Mouse (Mus musculus) bone marrow macrophage, adult 2 months (primary cell): ENCODE measurements around the gene Rtkn2. TPM values are rescaled to one million over a fixed set of nuclear protein-coding genes. Genes with fewer than 3 reads are reported as not detected.

ENCODE experiments used
- H3K27ac ChIP-seq: 2 replicates; pipeline ENCODE4 v1.5.1; 2012; ENCODE audit warnings: low read depth, low read length; ENCODE audit not compliant: insufficient read depth
- H3K4me1 ChIP-seq: 2 replicates; pipeline ENCODE4 v1.6.1; 2012; ENCODE audit warnings: low read length; ENCODE audit not compliant: control insufficient read depth, insufficient read depth
- H3K4me3 ChIP-seq: 2 replicates; pipeline ENCODE4 v1.5.1; 2012; ENCODE audit warnings: mild to moderate bottlenecking, low read length, moderate library complexity; ENCODE audit not compliant: insufficient read depth
- CTCF ChIP-seq: IDR thresholded peaks from 2 replicates; pipeline ENCODE4 v1.5.1; 2012; ENCODE audit warnings: low read depth, mild to moderate bottlenecking, low read length, moderate library complexity
- POLR2A ChIP-seq: IDR thresholded peaks from 2 replicates; pipeline ENCODE4 v1.6.1; 2012; ENCODE audit warnings: mild to moderate bottlenecking, low read depth, low read length, borderline replicate concordance
- polyA plus RNA-seq: library from polyadenylated mRNA; stranded (reverse); fragments of >200 nt; gene quantifications from 2 replicates; pipeline ENCODE4 v1.2.4, GENCODE M21; 2012; ENCODE audit not compliant: missing spikeins, insufficient read depth, insufficient read length

The Rtkn2 gene
- polyA plus RNA-seq, 1 experiment: 1.7 TPM

DNA sequence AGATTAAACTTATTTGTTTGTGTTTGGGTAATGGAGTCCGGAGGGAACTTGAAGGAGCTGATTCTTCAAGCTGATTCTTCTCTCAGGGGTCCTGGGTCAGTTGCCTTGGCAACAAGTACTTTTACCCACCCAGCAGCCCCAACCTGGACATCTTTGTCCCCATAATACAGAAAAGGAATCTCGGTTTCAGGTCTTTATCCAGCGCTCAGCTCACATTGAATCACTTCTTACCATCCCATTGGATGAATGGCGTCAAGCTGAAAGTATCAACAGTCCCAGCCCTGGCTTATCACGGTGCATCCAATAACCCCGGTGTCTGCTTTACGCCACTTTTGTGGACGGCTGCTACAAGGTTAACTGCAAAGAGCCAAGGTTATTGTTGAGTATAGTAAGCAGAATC lies 89.1 kb downstream of the Rtkn2 start:
- TF ChIP-seq POLR2A (no peak), CTCF (no peak)
- no peak overlapping the region for H3K4me3 ChIP-seq

DNA sequence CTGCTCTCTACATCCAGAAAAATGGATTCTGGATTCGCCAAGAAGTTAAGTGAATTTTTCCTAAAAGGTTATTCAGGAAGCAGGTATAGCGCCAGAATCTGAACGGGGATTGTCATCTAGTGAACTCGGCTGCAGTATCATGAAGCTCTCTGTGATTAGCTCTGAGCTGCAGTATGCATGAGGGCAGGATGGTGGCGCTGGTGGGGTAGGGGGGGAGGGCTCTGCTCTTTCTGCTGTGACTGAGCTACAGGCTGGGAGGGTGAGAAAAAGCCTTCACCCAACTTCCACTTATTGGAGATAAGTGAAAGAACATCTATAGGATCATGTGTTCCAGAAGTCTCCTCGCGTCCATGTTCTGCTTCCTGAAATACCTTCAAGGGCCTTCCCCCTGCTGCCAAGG lies 91.7 kb downstream of the Rtkn2 start:
- no peak for TF ChIP-seq POLR2A
- no peak for TF ChIP-seq CTCF
- Histone ChIP-seq H3K4me1 (peaks cover 3% of the 10 kb centered on the region), H3K4me3 (no peak overlapping the region), H3K27ac (no peak overlapping the region)

More for the DNA sequence above, 89.1 kb downstream of the Rtkn2 start:
- H3K27ac ChIP-seq: no peak overlapping the region
- peaks cover 4% of the 10 kb centered on the region for H3K4me1 ChIP-seq

DNA sequence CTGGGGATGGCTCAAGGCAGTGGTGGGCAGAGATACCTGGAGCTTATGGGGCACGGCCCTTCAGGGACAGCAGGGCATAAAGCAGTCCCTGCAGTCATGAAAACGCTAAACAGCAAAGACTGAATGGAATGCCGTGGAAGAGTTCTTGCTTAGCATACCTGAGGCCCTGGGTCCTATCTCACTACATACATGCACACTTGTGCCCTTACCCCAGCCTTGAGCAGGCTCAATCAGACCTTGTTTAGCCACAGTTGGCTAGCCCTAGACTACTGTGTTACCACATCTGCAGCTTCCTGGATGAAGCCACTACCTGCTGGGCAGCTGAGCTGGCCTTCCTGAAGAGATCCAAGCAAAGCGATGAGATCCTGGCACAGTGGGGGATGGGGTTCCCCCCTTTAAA lies 93.3 kb downstream of the Rtkn2 start:
- Histone ChIP-seq H3K27ac (no peak overlapping the region), H3K4me1 (peaks cover 5% of the 10 kb centered on the region), H3K4me3 (no peak overlapping the region)
- TF ChIP-seq POLR2A (no peak), CTCF (no peak)

DNA sequence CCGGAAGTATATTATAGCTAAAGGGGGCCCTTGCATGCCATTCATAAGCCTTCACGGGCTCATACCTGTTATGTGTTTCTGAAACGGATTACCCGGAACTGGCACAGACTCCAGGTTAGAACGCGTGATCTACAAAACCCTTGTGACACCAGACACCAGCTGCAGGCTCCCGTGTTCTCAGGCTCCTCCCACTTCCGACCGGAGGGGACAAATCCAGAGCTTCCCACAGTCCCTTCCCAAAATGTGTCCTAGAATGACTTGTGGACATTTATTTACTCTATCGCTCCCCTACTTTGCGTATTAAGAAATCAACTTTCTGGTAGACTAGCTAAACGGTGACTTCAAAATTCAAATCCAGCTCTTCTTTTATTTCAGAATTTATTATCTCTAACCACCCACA lies 94.9 kb downstream of the Rtkn2 start:
- H3K27ac ChIP-seq: no peak overlapping the region
- no peak overlapping the region for H3K4me3 ChIP-seq
- H3K4me1 ChIP-seq: peaks cover 5% of the 10 kb centered on the region
- TF ChIP-seq CTCF (no peak), POLR2A (no peak)

DNA sequence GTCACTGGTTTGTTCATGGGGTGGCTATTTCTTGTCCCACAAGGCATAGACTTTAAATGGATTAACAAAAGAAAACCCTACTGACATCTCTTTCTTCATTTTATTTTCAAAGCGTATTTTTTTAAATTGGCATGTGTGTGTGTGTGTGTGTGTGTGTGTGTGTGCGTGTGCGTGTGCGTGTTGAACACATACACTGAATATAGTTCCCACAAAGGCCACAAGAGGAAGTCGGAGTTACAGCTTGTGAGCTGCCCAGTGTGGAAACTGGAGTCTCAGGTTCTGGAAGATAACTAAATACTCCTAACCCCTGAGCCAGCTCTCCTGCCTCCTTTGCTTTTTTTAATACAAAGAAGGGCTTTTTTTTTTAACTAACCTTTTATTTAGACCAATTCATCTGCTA lies 95.8 kb downstream of the Rtkn2 start:
- H3K27ac ChIP-seq: no peak overlapping the region
- H3K4me1 ChIP-seq: peaks cover 5% of the 10 kb centered on the region
- TF ChIP-seq POLR2A: no peak
- no peak for TF ChIP-seq CTCF
- no peak overlapping the region for H3K4me3 ChIP-seq

DNA sequence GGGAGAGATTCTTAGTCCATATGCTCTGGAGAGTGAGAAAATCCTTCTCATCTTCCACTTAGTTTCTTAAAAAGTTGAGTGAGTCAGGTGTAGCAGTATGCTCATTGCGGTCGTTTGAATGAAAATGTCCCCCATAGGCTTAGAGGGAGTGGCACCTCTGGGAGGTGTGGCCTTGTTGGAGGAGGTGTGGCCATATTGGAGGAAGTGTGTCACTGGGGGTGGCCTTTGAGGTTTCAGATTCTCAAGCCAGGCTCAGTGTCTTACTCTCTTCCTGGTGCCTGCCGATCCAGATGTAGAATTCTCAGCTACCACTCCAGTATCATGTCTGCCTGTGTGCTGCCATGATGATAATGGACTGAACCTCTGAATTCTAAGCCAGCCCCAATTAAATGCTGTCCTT lies 99.3 kb downstream of the Rtkn2 start:
- TF ChIP-seq POLR2A: no peak
- TF ChIP-seq CTCF: no peak
- H3K4me3 ChIP-seq: no peak overlapping the region
- no peak overlapping the region for H3K27ac ChIP-seq
- peaks cover 5% of the 10 kb centered on the region for H3K4me1 ChIP-seq

DNA sequence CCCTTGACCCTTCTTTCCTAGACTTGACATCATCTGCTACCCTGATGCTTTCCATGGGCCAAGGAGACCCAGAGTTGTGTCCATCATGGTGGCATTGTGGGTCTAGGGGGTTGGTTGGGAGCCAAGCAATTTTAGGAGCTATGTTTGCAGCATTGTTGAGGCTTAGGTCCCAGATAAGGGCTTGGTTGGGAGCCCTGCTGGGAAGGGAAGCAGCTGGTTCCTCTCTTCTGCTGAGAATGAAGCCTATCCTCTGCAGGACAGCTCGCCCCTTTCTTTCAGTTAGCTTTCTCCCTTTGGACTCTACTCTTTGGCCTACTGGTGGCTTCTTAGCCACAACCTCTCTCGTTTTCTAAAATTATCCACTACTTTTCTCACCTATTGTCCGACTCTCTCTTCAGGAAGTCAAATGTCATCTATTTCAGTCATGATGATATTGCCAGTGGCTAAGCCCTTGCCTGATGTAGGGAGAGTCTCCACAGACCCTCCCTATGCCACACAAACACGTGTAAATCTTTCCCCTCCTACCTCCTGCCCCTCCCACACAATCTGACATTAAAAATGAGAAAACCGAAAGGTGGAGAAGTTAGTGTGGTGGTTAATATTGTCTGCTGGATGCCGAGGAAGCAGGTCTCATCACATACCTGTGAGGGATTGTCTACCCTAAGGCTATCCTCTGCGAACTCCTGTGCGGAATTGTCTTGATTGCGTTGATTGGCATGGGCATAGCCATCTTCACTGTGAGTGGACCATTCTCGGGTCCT lies 100.7 kb downstream of the Rtkn2 start:
- H3K27ac ChIP-seq: no peak overlapping the region
- H3K4me1 ChIP-seq: peaks cover 6% of the 10 kb centered on the region
- H3K4me3 ChIP-seq: no peak overlapping the region
- TF ChIP-seq POLR2A (no peak), CTCF (no peak)

DNA sequence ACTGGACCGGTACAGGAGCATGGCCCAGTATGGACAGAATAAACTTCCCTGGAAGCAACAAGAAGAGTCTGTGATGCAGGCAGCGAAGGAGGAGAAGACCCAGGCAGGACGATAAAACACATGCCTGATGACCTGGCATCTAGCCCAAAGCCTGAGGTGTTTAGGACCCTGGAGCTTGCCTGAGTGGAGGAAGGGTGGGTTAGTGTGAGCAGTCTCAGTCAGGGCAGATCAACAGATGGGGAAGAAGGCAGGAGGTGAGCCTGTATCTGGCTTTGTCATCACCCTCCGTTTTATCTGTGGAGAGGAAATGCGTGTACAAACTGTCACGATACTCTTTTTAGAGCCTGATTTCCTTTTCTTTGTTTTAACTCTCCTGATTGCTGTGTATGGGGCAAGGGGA lies 102.3 kb downstream of the Rtkn2 start:
- H3K4me1 ChIP-seq: peaks cover 6% of the 10 kb centered on the region
- TF ChIP-seq CTCF (no peak), POLR2A (no peak)
- no peak overlapping the region for H3K4me3 ChIP-seq
- no peak overlapping the region for H3K27ac ChIP-seq

DNA sequence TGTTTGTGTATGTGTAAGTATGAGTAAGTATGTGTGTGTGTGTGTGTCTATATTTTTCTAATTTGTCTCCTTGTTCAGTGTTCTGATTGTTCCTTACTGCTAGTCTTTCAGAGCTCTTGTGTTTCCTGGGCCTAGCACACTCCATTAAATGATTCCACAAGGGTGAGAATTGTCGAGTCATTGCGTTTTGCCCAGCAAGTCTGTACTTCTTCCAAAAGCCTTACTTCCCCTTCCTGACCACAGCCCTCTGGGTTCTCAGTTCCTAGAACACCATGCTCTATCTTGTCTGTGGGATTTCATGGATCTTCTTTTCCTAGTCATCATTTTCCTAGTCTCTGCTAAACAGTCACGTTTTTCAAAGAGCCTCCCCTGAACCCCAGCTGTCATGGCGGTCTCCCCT lies 106.2 kb downstream of the Rtkn2 start:
- Histone ChIP-seq H3K4me3 (no peak overlapping the region), H3K4me1 (peaks cover 6% of the 10 kb centered on the region), H3K27ac (peak overlapping the region; percentile 56; the same call in 1 of the 2 replicates)
- no peak for TF ChIP-seq CTCF
- no peak for TF ChIP-seq POLR2A

DNA sequence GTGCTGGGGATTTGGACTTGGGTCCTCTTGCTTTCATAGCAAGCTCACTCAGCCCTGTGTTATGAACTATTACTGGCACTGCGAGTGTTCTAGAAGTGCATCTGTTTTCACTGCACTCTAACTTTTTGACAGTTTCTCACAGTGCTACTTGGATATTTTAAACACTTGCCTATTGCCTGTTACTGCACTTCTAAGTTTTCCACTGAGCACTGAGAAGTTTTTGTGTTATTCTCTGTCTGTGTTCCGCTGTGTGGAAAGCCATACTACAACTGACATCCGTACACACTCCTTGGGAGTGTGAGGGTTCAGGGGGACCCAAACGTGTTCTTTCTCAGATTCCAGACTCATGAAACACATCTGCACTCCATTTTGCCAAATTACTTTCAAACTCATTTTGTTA lies 107.6 kb downstream of the Rtkn2 start:
- H3K4me1 ChIP-seq: peaks cover 6% of the 10 kb centered on the region
- H3K27ac ChIP-seq: no peak overlapping the region
- no peak overlapping the region for H3K4me3 ChIP-seq
- TF ChIP-seq CTCF: no peak
- no peak for TF ChIP-seq POLR2A
